Mouse (Mus musculus): ENCODE measurements around the gene P4hb. TPM values are rescaled to one million over a fixed set of nuclear protein-coding genes. Genes with fewer than 3 reads are reported as not detected.
"Not testable (repeated sequence)": the region's sequence is repeated elsewhere in the genome, so short reads cannot be mapped to it uniquely, and the experiment has no call there.

Gene P4hb
- polyA plus RNA-seq, 1 experiment from 2014 or later = 504 TPM

DNA sequence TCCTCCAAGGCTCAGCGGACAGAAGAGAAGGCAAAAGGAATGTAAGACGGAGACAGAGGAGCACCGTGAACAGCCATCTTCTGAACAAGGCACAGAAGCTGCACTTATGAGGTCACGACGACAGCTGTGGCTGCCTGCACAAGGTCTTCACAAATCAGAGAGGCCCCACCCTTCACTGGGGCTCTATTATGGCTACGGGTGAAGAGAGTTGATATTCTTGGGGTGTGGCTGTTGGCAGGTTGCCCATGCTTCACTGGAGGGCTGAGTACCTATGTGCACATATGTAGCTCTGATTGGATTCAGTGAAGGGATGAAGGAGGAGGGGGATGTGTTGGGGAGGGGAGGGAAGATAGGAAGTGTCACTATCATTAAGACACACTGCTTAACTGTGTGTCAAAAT lies 54.5 kb downstream of the P4hb start:
- H3K9ac ChIP-seq (ENCODE audit: low read depth, low read length) = no peak overlapping the region
- WGBS = 88% methylated on average over 6 of the region's 6 CpGs
- ATAC-seq (ENCODE audit: low FRiP score) (no peak), DNase-seq (ENCODE audit: low spot score) (no peak)
- no peak overlapping the region for H3K4me2 ChIP-seq (replicated peaks; ENCODE audit: low read depth, low read length)
- no peak overlapping the region for H3K27ac ChIP-seq (ENCODE audit: low read depth, low read length)
- no peaks in the 10 kb centered on the region for H3K9me3 ChIP-seq (ENCODE audit: control insufficient read depth, low read length)
- no peaks in the 10 kb centered on the region for H3K27me3 ChIP-seq (ENCODE audit: control insufficient read depth, insufficient read depth, low read length)
- H3K4me1 ChIP-seq (replicated peaks; ENCODE audit: control insufficient read depth, insufficient read depth, low read length) = no peaks in the 10 kb centered on the region
- no peak overlapping the region for H3K4me3 ChIP-seq (ENCODE audit: low read depth, low read length)
- no peaks in the 10 kb centered on the region for H3K36me3 ChIP-seq (ENCODE audit: control insufficient read depth, insufficient read depth, low read length)

DNA sequence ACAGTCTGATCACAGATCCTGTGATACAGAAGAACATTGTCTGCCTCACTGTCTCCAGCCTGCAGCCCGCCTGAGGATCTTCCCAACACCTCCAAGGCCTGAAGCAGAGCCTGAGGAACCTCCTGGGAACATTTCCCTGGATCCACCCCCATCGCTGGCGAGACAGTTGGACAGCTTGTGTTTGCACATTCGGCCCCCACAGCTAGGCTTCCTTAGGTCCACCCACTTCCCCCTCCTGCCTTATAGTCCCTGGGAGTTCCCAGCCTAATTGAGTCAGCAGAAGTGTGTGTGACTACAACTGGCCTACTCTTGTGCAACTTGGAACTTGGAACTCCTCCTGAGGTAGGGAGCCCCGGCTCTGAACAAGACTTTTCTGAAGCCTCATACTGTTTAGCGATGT lies 55.0 kb downstream of the P4hb start:
- 67% methylated on average over 6 of the region's 6 CpGs for WGBS
- no peaks in the 10 kb centered on the region for H3K27me3 ChIP-seq (ENCODE audit: control insufficient read depth, insufficient read depth, low read length)
- no peaks in the 10 kb centered on the region for H3K4me1 ChIP-seq (replicated peaks; ENCODE audit: control insufficient read depth, insufficient read depth, low read length)
- ATAC-seq (ENCODE audit: low FRiP score) (no peak), DNase-seq (ENCODE audit: low spot score) (no peak)
- no peak overlapping the region for H3K9ac ChIP-seq (ENCODE audit: low read depth, low read length)
- no peaks in the 10 kb centered on the region for H3K9me3 ChIP-seq (ENCODE audit: control insufficient read depth, low read length)
- H3K4me2 ChIP-seq (replicated peaks; ENCODE audit: low read depth, low read length) = no peak overlapping the region
- H3K4me3 ChIP-seq (ENCODE audit: low read depth, low read length) = no peak overlapping the region
- H3K27ac ChIP-seq (ENCODE audit: low read depth, low read length) = no peak overlapping the region
- no peaks in the 10 kb centered on the region for H3K36me3 ChIP-seq (ENCODE audit: control insufficient read depth, insufficient read depth, low read length)

DNA sequence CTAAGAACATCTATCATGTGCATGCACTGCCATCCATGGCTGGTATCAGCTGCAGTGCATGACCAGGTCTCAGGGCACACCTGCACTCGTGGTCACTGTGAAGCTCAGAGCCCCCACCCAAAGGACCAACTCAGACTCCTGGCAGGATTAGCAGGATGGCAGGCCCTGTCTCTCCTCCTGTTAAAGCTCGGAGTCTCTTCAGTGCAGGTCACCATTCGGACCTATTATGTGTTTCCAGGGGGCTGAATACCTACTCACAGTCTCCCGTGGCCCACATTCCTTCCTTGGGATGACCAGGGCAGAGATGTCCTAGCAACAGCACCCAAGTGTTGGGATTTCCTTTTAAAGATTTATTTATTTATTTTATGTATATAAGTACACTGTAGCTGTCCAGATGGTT lies 55.9 kb downstream of the P4hb start:
- ATAC-seq (ENCODE audit: low FRiP score) (no peak), DNase-seq (ENCODE audit: low spot score) (no peak)
- H3K27ac ChIP-seq (ENCODE audit: low read depth, low read length) = no peak overlapping the region

DNA sequence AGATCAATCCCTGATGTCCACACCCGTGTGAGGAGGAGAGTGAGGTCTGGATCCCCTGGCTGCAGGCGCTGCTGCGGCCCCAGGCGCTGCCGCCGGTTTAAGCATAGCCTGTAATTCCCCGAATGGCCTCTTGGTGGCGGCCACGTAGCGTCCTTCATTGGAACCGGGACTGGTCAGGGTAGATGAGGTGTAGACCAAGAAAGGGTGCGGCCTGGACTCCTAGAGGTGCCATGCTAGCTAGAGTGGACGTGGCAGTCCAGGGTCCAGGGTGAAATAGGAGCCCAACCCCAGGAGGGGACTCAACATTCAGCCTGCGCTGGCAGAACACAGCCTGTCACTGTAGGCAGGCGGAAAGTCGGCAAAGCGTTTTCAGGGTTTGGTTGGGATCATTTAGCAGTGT lies 57.4 kb downstream of the P4hb start:
- 19% methylated on average over 17 of the region's 17 CpGs for WGBS
- H3K4me2 ChIP-seq (replicated peaks; ENCODE audit: low read depth, low read length) = no peak overlapping the region
- no peak overlapping the region for H3K27ac ChIP-seq (ENCODE audit: low read depth, low read length)
- 0 out of 2 replicates have a peak, but pooled peaks cover 2% of the 10 kb centered on the region for H3K4me1 ChIP-seq (replicated peaks; ENCODE audit: control insufficient read depth, insufficient read depth, low read length)
- no peak overlapping the region for H3K4me3 ChIP-seq (ENCODE audit: low read depth, low read length)
- no peaks in the 10 kb centered on the region for H3K9me3 ChIP-seq (ENCODE audit: control insufficient read depth, low read length)
- ATAC-seq (ENCODE audit: low FRiP score) = peak; percentile 68; the same call in 1 of the 2 replicates
- H3K27me3 ChIP-seq (ENCODE audit: control insufficient read depth, insufficient read depth, low read length) = no peaks in the 10 kb centered on the region
- peak; percentile 95 for DNase-seq (ENCODE audit: low spot score)
- no peak overlapping the region for H3K9ac ChIP-seq (ENCODE audit: low read depth, low read length)
- H3K36me3 ChIP-seq (ENCODE audit: control insufficient read depth, insufficient read depth, low read length) = no peaks in the 10 kb centered on the region

More for the DNA sequence above, 55.9 kb downstream of the P4hb start:
- Histone ChIP-seq H3K36me3 (ENCODE audit: control insufficient read depth, insufficient read depth, low read length) (no peaks in the 10 kb centered on the region), H3K4me3 (ENCODE audit: low read depth, low read length) (no peak overlapping the region), H3K9me3 (ENCODE audit: control insufficient read depth, low read length) (no peaks in the 10 kb centered on the region), H3K4me1 (replicated peaks; ENCODE audit: control insufficient read depth, insufficient read depth, low read length) (0 out of 2 replicates have a peak, but pooled peaks cover 2% of the 10 kb centered on the region), H3K9ac (ENCODE audit: low read depth, low read length) (no peak overlapping the region), H3K27me3 (ENCODE audit: control insufficient read depth, insufficient read depth, low read length) (no peaks in the 10 kb centered on the region), H3K4me2 (replicated peaks; ENCODE audit: low read depth, low read length) (no peak overlapping the region)
- 80% methylated on average over 4 of the region's 4 CpGs for WGBS

DNA sequence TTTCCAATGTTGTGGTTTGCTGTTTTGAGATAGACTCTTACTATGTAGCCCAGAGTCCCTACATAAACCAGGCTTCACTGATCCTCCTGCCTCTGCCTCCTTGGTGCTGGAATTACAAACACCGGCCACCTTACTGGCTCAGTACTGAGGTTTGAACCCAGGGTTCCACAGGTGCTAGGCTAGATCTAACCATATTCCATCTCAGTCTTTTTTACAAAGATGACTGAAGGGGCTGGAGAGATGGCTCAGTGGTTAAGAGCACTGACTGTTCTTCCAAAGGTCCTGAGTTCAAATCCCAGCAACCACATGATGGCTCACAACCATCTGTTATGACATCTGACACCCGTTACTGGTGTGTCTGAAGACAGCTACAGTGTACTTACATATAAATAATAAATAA lies 58.8 kb downstream of the P4hb start:
- H3K27ac ChIP-seq (ENCODE audit: low read depth, low read length); H3K4me1 ChIP-seq (replicated peaks; ENCODE audit: control insufficient read depth, insufficient read depth, low read length); H3K4me2 ChIP-seq (replicated peaks; ENCODE audit: low read depth, low read length); H3K27me3 ChIP-seq (ENCODE audit: control insufficient read depth, insufficient read depth, low read length); H3K36me3 ChIP-seq (ENCODE audit: control insufficient read depth, insufficient read depth, low read length); ATAC-seq (ENCODE audit: low FRiP score); H3K9me3 ChIP-seq (ENCODE audit: control insufficient read depth, low read length); H3K4me3 ChIP-seq (ENCODE audit: low read depth, low read length); H3K9ac ChIP-seq (ENCODE audit: low read depth, low read length); DNase-seq (ENCODE audit: low spot score): not testable (repeated sequence)
- WGBS = 91% methylated on average over 2 of the region's 2 CpGs

DNA sequence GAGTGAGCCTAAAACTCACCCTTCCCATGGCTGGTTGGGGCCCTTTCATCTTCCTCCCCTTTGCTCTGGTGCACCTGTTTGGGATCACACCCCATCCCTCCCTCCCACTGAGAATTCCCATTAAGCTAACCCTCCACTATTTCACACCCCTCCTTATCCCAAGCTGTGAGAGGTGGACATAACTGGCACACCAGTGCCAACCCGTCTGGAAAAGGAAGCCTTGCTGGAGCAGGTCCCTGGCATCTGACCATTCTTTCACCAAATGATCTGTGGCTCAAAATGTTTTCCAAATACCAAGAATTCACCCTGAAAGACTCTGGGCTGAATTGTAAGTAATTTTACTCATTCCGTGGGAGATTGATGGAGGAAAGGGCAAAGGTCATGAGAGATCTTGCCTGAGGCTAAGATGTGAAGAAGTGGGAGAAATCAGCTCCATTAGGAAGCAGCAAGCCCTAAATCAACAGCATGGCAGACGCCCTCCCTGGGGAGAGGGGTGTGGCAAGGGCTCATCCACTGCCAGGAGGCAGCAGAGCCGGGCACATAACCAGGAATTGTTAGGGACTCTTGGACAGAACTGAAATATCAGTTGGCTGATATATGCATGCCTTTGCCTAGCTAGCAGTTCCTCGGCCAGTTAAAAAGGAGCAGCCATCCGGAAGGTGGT lies 60.1 kb downstream of the P4hb start:
- Histone ChIP-seq H3K9me3 (ENCODE audit: control insufficient read depth, low read length) (no peaks in the 10 kb centered on the region), H3K4me2 (replicated peaks; ENCODE audit: low read depth, low read length) (no peak overlapping the region), H3K9ac (ENCODE audit: low read depth, low read length) (no peak overlapping the region), H3K27ac (ENCODE audit: low read depth, low read length) (no peak overlapping the region), H3K4me3 (ENCODE audit: low read depth, low read length) (no peak overlapping the region), H3K36me3 (ENCODE audit: control insufficient read depth, insufficient read depth, low read length) (no peaks in the 10 kb centered on the region), H3K4me1 (replicated peaks; ENCODE audit: control insufficient read depth, insufficient read depth, low read length) (0 out of 2 replicates have a peak, but pooled peaks cover 4% of the 10 kb centered on the region), H3K27me3 (ENCODE audit: control insufficient read depth, insufficient read depth, low read length) (no peaks in the 10 kb centered on the region)
- WGBS = 40% methylated on average over 6 of the region's 6 CpGs
- no peak for ATAC-seq (ENCODE audit: low FRiP score)
- DNase-seq (ENCODE audit: low spot score) = peak; percentile 57

DNA sequence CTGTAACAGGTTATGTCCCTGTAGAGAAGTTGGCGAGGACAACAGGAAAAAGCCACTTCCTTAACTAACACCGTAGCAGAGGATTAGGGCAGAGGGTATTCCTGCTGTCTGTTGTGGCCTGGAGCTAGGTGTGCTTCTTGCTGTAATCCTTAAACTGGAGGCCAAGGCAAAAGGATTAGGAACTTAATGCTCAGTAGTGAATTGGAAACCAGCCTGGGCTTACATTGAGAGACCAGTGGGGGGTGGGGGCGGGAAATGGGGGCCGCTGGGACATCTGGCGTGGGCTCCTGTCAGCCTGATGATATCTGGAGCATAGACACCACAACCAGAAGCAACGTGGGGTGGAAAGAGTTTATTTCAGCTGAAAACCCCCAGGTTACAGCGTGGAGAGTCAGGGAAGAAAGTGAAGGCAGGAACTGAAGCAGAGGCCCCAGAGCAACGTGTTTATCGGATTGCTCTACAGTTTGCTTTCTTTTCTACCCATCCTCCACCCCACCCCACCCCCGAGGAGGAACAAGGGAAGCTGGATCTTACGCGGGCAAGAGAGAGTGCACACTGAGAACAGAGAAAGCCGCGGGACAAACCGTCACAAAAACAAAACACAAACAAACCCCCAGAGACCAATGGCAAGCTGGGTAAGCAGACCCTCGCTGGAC lies 62.5 kb downstream of the P4hb start:
- Histone ChIP-seq H3K4me3 (ENCODE audit: low read depth, low read length) (no peak overlapping the region), H3K36me3 (ENCODE audit: control insufficient read depth, insufficient read depth, low read length) (no peaks in the 10 kb centered on the region), H3K9me3 (ENCODE audit: control insufficient read depth, low read length) (no peaks in the 10 kb centered on the region), H3K27ac (ENCODE audit: low read depth, low read length) (no peak overlapping the region), H3K4me2 (replicated peaks; ENCODE audit: low read depth, low read length) (peak overlapping the region; percentile 4; the same call in 1 of the 2 replicates), H3K27me3 (ENCODE audit: control insufficient read depth, insufficient read depth, low read length) (no peaks in the 10 kb centered on the region), H3K9ac (ENCODE audit: low read depth, low read length) (peak overlapping the region; percentile 7; the same call in 1 of the 2 replicates), H3K4me1 (replicated peaks; ENCODE audit: control insufficient read depth, insufficient read depth, low read length) (0 out of 2 replicates have a peak, but pooled peaks cover 4% of the 10 kb centered on the region)
- no peak for ATAC-seq (ENCODE audit: low FRiP score)
- WGBS = 6% methylated on average over 16 of the region's 16 CpGs
- peak; percentile 20 for DNase-seq (ENCODE audit: low spot score)

All from hindbrain, embryonic 11.5 days (tissue).